In the genomic region with DNA sequence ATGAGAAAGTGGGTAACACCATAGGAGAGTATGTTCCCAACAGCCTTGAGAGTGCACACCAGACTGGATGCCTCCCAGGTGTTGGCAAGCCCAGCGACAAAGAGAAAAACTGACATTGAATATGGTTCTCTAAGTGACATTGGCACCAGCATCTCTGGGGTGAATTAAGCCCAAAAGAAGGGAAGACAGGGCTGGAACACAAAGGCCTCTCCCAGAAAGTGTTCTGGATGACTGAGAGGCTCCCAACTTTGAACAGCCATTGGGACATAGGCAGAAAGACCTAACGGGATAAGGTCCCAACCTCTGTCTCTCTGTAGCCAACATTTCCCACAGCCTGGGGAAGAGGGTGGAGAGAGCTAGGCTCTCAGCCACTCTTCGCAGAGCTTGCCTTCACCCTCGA, we compare ENCODE assay signal across 8 mouse cellular contexts. TPM values are rescaled to one million over a fixed set of nuclear protein-coding genes. Genes with fewer than 3 reads are reported as not detected.
DNase-seq lines count a peak whose midpoint lies in the region; ATAC-seq lines count a peak whose summit lies in the region.

No protein-coding gene starts in this region.

- WGBS in kidney, embryonic 14.5 days, result 20% methylated on average over 4 of the region's 4 CpGs
- WGBS in embryonic facial prominence, embryonic 15.5 days, result 29% methylated on average over 4 of the region's 4 CpGs
- 22% methylated on average over 4 of the region's 4 CpGs for WGBS in hindbrain, embryonic 16.5 days
- 18% methylated on average over 4 of the region's 4 CpGs for WGBS in midbrain, embryonic 15.5 days

- H3K4me2 ChIP-seq in kidney, embryonic 14.5 days (replicated peaks; ENCODE audit: low read depth, low read length), result peak overlapping the region; percentile 70; the same call in 1 of the 2 replicates
- peak overlapping the region; percentile 95 for H3K4me2 ChIP-seq in embryonic facial prominence, embryonic 15.5 days (replicated peaks)
- H3K4me2 ChIP-seq in hindbrain, embryonic 16.5 days (ENCODE audit: low read length), result peak overlapping the region; percentile 99
- H3K4me2 ChIP-seq in midbrain, embryonic 15.5 days, result peak overlapping the region; percentile 97

- no peaks in the 10 kb centered on the region for H3K9me3 ChIP-seq in kidney, embryonic 14.5 days (ENCODE audit: control insufficient read depth, low read length)
- no peaks in the 10 kb centered on the region for H3K9me3 ChIP-seq in embryonic facial prominence, embryonic 15.5 days (replicated peaks)
- H3K9me3 ChIP-seq in hindbrain, embryonic 16.5 days (ENCODE audit: control insufficient read depth, low read length), result no peaks in the 10 kb centered on the region
- H3K9me3 ChIP-seq in midbrain, embryonic 15.5 days, result no peaks in the 10 kb centered on the region

- H3K36me3 ChIP-seq in kidney, embryonic 14.5 days (ENCODE audit: control insufficient read depth, insufficient read depth, low read length), result no peaks in the 10 kb centered on the region
- H3K36me3 ChIP-seq in embryonic facial prominence, embryonic 15.5 days, result no peaks in the 10 kb centered on the region
- H3K36me3 ChIP-seq in hindbrain, embryonic 16.5 days (ENCODE audit: control insufficient read depth, insufficient read depth, low read length), result no peaks in the 10 kb centered on the region
- no peaks in the 10 kb centered on the region for H3K36me3 ChIP-seq in midbrain, embryonic 15.5 days (replicated peaks)

- no peak for DNase-seq in kidney, postnatal 36 days
- DNase-seq in adrenal gland, postnatal 4 days (ENCODE audit: low spot score in 2 of 2), result no peak
- no peak for DNase-seq in MN1 (ENCODE audit: low spot score)
- no peak for DNase-seq in frontal cortex, postnatal 10 days (ENCODE audit: low spot score in 2 of 2)

- H3K27me3 ChIP-seq in kidney, embryonic 14.5 days (ENCODE audit: control insufficient read depth, insufficient read depth, low read length), result peaks cover 53% of the 10 kb centered on the region
- peaks cover 57% of the 10 kb centered on the region for H3K27me3 ChIP-seq in embryonic facial prominence, embryonic 15.5 days
- H3K27me3 ChIP-seq in hindbrain, embryonic 16.5 days (replicated peaks; ENCODE audit: control insufficient read depth, insufficient read depth, low read length), result peaks cover 11% of the 10 kb centered on the region
- H3K27me3 ChIP-seq in midbrain, embryonic 15.5 days (replicated peaks), result peaks cover 29% of the 10 kb centered on the region

- peaks cover 16% of the 10 kb centered on the region for H3K4me1 ChIP-seq in kidney, embryonic 14.5 days (ENCODE audit: control insufficient read depth, insufficient read depth, low read length)
- H3K4me1 ChIP-seq in embryonic facial prominence, embryonic 15.5 days, result peaks cover 27% of the 10 kb centered on the region
- H3K4me1 ChIP-seq in hindbrain, embryonic 16.5 days (ENCODE audit: control insufficient read depth, insufficient read depth, low read depth, low read length), result peaks cover 19% of the 10 kb centered on the region
- H3K4me1 ChIP-seq in midbrain, embryonic 15.5 days, result peaks cover 30% of the 10 kb centered on the region

- no peak overlapping the region for H3K27ac ChIP-seq in kidney, embryonic 14.5 days (ENCODE audit: low read depth, low read length)
- no peak overlapping the region for H3K27ac ChIP-seq in embryonic facial prominence, embryonic 15.5 days (replicated peaks)
- no peak overlapping the region for H3K27ac ChIP-seq in hindbrain, embryonic 16.5 days (ENCODE audit: low read depth, low read length)
- H3K27ac ChIP-seq in midbrain, embryonic 15.5 days, result no peak overlapping the region

- ATAC-seq in kidney, embryonic 14.5 days (ENCODE audit: low FRiP score, low TSS enrichment), result no peak
- ATAC-seq in embryonic facial prominence, embryonic 15.5 days (ENCODE audit: insufficient number of reproducible peaks, low FRiP score, low TSS enrichment, low read depth), result no peak
- ATAC-seq in hindbrain, embryonic 16.5 days, result no peak
- no peak for ATAC-seq in midbrain, embryonic 15.5 days (replicated peaks)

- H3K9ac ChIP-seq in kidney, embryonic 14.5 days (ENCODE audit: low read depth, low read length), result no peak overlapping the region
- no peak overlapping the region for H3K9ac ChIP-seq in embryonic facial prominence, embryonic 15.5 days
- no peak overlapping the region for H3K9ac ChIP-seq in hindbrain, embryonic 16.5 days (ENCODE audit: low read depth, low read length)
- no peak overlapping the region for H3K9ac ChIP-seq in midbrain, embryonic 15.5 days

- peak overlapping the region; percentile 59; the same call in 1 of the 2 replicates for H3K4me3 ChIP-seq in kidney, embryonic 14.5 days (ENCODE audit: low read length)
- H3K4me3 ChIP-seq in embryonic facial prominence, embryonic 15.5 days (replicated peaks), result peak overlapping the region; percentile 61
- H3K4me3 ChIP-seq in hindbrain, embryonic 16.5 days (ENCODE audit: low read length), result peak overlapping the region; percentile 72
- H3K4me3 ChIP-seq in midbrain, embryonic 15.5 days, result peak overlapping the region; percentile 69

RNA-seq across cellular contexts. Expression of a gene that starts 2.0 kb away (rescaled TPM):
- 0.49 and 1.5 TPM in 2 replicates for polyA plus RNA-seq in kidney, embryonic 14.5 days (2014; fragmentation: Nextera tagmentation; extraction: Ambion mirVana)
- 9.1 and 10.0 TPM in 2 replicates for polyA plus RNA-seq in embryonic facial prominence, embryonic 15.5 days (2015; fragmentation: Nextera tagmentation; extraction: Ambion mirVana)
- 8.3 and 8.4 TPM in 2 replicates for polyA plus RNA-seq in hindbrain, embryonic 16.5 days (2015; fragmentation: Nextera tagmentation; extraction: Ambion mirVana)
- 7.9 and 8.0 TPM in 2 replicates for polyA plus RNA-seq in midbrain, embryonic 15.5 days (2015; fragmentation: Nextera tagmentation; extraction: Ambion mirVana)
- total RNA-seq in adrenal gland, postnatal 4 days (2021), result 10 to 100 TPM; 32.4 to 47.4 TPM
